Mouse (Mus musculus): Measurements from ENCODE around the gene Chd2. TPM values are rescaled to one million over a fixed set of nuclear protein-coding genes. Genes with fewer than 3 reads are reported as not detected.

Gene Chd2
- polyA plus RNA-seq, 1 experiment from 2014 or later: 45.1 TPM

DNA sequence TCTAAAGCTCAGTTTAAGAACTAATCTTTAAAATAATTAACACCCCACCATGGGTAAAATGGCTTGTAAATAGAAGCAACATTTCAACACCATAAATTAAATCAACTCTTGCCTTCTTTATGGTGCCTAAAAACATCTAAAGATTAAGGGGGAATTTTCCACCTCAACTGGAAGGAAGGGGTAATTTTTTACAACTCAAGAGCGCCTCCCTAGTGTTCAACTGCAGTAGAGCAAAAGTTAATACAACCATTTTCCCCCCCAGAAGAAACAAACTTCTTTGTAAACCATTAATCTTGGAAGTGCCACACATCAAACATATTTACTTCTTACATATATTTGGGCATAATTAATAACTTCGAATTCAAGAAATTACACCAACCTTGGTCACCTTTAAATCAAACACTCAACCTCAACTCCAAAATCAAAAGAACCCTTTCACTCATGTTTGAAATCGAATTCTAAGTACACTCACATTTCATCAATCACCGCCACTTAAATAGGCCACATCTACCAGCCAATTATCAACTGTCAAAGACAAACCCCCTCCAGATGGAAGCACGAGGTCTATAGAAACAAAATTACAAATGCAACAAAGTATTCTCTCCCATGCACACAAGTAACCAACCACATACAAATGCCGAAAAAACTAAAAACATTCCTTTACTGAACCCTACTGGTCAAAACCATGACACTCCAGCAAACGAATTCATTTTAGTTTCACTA lies 662 bp upstream of the Chd2 start:
- Histone ChIP-seq H3K36me3 (replicated peaks) (peaks cover 53% of the 10 kb centered on the region), H3K4me1 (peaks cover 14% of the 10 kb centered on the region), H3K4me3 (peak overlapping the region; percentile 60), H3K27me3 (ENCODE audit: poor library complexity, severe bottlenecking) (no peaks in the 10 kb centered on the region), H3K9me3 (no peaks in the 10 kb centered on the region), H3K27ac (peak overlapping the region; percentile 96)
- peak; percentile 8 for DNase-seq (ENCODE audit: extremely low spot score, low spot score)
- WGBS: 81% methylated on average over 7 of the region's 7 CpGs

DNA sequence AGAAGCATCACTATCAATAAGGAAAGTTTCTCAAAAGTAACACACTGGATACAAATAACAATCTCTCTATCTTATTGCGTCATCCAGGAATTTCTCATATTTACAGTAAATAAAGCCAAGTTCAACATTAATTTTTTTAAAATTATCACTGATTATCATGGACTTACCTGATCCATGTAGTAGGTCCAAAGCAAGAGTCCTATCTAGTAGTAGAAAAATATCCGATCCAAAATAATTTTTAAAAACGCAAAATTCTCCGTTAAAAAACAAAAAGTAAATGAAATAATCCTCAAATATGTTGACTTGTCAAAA lies 595 bp downstream of the Chd2 start:
- under 1% methylated on average over 4 of the region's 4 CpGs for WGBS
- H3K27ac ChIP-seq: peak overlapping the region; percentile 96
- H3K36me3 ChIP-seq (replicated peaks): peaks cover 40% of the 10 kb centered on the region
- no peak for DNase-seq (ENCODE audit: extremely low spot score, low spot score)
- H3K27me3 ChIP-seq (ENCODE audit: poor library complexity, severe bottlenecking): no peaks in the 10 kb centered on the region
- peak overlapping the region; percentile 60 for H3K4me3 ChIP-seq
- H3K9me3 ChIP-seq: no peaks in the 10 kb centered on the region
- peaks cover 18% of the 10 kb centered on the region for H3K4me1 ChIP-seq

DNA sequence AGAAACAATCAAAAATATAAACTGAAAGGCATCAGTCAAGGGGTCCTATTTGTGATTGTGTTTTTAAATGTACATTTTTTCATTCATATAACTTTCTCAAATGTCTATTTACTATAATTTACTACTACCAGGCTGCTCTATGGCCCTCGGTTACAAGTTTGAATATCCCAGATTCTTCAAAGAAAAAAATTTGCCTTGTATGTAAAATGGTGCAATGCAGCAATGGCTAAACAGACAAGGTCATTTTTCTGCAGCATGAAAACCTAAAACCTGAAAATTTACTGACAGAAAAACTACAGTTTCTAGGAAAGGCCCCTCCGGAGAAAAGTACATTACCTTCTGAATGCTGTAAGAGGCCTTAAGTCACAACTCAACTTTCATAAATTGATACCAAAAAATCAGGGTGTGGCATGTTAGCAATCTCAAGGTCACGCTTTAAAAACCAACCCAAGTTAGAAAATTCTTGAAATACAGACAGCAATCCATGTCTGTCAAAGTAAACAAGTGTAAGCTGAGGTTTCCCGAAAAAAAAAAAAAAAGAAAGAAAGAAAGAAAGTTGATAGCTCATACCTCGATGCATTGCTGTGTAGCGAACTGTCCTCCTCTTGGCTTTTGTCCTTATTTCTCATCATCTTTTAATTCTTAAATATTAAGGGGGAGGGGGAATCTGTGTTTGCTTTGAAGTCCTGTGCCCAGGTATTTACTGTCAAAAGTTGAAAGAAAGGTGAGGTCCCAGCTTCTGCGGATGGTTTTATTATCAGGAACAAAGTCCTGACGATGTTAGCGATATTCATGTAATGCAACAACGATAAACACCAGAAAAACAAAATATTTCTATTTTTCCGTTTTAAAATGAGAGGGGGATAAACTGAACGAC lies 1.2 kb downstream of the Chd2 start:
- peak; percentile 13 for DNase-seq (ENCODE audit: extremely low spot score, low spot score)
- Histone ChIP-seq H3K27me3 (ENCODE audit: poor library complexity, severe bottlenecking) (no peaks in the 10 kb centered on the region), H3K36me3 (replicated peaks) (peaks cover 37% of the 10 kb centered on the region), H3K4me3 (peak overlapping the region; percentile 60), H3K27ac (peak overlapping the region; percentile 96), H3K4me1 (peaks cover 24% of the 10 kb centered on the region), H3K9me3 (no peaks in the 10 kb centered on the region)
- WGBS: 5% methylated on average over 12 of the region's 12 CpGs

DNA sequence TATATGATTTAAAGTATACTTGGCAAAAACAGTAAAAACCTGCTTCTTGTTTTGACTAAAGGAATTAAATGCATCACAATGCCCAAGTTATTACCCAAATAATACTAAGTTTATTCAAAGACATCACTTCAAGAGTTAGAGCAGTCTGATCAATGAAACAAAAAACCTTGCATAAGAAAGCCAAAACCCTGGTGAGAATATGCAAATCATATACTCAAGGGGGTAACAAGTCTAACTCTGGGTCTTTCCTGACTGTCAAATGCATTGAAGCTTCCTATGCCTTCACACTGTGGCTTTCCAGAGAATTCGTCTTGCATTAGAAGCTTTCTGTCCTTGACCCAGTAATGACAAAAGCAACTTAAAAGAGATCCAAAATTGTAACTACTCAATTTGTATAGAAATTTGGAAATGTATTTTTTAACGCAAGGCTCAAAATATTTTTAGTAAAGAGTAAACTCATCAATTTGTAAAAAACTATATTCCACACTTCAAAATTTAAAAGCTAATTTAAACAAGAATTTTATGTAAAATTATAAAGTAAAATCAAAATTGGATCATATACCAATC lies 2.4 kb downstream of the Chd2 start:
- H3K27ac ChIP-seq: peak overlapping the region; percentile 96
- DNase-seq (ENCODE audit: extremely low spot score, low spot score): no peak
- WGBS: 32% methylated on average over 2 of the region's 2 CpGs
- H3K9me3 ChIP-seq: no peaks in the 10 kb centered on the region
- peak overlapping the region; percentile 60 for H3K4me3 ChIP-seq
- H3K27me3 ChIP-seq (ENCODE audit: poor library complexity, severe bottlenecking): no peaks in the 10 kb centered on the region
- H3K4me1 ChIP-seq: peaks cover 34% of the 10 kb centered on the region
- H3K36me3 ChIP-seq (replicated peaks): peaks cover 32% of the 10 kb centered on the region

DNA sequence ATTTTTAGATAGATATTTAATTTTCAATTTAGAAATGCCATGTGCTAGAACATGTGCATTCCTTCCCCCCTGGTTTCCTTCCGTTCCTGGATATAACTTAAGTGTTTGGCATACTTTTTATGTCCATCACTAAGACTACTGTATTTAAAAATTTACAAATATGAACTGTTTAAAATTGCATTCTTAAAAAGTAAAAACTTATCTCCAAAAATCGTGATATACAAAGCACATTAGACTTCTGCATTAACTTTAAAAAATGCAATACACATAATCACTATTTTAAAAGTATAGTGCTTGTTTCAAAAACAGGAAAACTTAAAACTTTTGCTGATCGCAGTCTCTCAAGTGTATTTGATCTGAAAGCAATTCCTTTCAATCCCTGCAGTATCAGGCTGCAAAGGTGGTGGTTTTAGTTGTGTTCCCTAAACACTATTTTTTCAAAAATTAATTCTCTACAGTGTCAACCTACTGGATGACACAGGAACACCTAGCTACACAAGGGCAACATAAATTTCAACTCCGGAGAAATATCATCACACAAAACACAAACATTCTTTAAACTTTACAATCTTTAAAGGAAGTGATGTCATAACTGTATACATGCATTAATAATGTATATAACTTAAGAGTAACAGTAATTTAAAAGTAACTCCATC lies 3.1 kb downstream of the Chd2 start:
- no peak for DNase-seq (ENCODE audit: extremely low spot score, low spot score)
- Histone ChIP-seq H3K27ac (peak overlapping the region; percentile 96), H3K4me1 (peaks cover 40% of the 10 kb centered on the region), H3K9me3 (no peaks in the 10 kb centered on the region), H3K4me3 (peak overlapping the region; percentile 60), H3K27me3 (ENCODE audit: poor library complexity, severe bottlenecking) (no peaks in the 10 kb centered on the region), H3K36me3 (replicated peaks) (peaks cover 32% of the 10 kb centered on the region)
- WGBS: 23% methylated on average over 4 of the region's 4 CpGs

DNA sequence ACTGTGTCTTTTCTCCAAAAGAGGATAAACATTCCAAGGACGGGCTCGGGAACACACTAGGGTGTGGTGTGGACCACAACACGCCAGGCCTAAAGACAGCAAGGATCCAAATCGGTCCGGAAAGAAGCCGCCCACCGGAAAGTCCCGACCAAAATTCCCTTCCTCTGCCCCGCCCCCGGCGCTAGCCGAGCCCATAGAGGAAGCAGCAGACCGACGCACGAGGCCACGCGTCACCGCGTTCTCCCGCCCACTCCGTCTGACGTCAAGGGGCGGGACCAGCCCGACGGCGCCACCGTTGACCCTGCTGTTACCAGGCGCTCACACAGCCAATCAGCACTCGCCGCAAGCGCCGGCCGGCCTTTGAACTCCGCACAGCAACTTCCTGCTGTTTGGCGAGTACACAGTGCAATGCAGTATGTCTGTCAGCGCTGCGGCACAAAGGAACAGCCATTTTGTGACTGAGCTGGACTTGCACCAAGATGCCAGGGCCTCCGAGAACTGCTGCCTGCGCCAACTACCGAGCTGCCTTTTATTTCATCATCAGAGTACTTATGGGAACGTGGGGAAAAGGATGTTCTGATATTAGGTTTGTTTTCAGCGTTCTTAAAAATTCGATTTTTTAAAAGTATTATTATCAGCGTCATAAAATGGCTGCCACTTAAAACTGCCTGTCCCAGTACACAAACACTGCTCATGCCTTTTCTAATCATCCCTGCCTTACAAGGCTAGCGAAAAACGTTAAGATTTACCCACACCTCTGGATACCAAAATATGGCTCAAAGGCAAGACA lies 3.8 kb downstream of the Chd2 start:
- peak overlapping the region; percentile 96 for H3K27ac ChIP-seq
- WGBS: under 1% methylated on average over 46 of the region's 46 CpGs
- H3K27me3 ChIP-seq (ENCODE audit: poor library complexity, severe bottlenecking): no peaks in the 10 kb centered on the region
- H3K9me3 ChIP-seq: no peaks in the 10 kb centered on the region
- peaks cover 32% of the 10 kb centered on the region for H3K36me3 ChIP-seq (replicated peaks)
- peaks cover 47% of the 10 kb centered on the region for H3K4me1 ChIP-seq
- peak overlapping the region; percentile 60 for H3K4me3 ChIP-seq
- DNase-seq (ENCODE audit: extremely low spot score, low spot score): peak; percentile 100

DNA sequence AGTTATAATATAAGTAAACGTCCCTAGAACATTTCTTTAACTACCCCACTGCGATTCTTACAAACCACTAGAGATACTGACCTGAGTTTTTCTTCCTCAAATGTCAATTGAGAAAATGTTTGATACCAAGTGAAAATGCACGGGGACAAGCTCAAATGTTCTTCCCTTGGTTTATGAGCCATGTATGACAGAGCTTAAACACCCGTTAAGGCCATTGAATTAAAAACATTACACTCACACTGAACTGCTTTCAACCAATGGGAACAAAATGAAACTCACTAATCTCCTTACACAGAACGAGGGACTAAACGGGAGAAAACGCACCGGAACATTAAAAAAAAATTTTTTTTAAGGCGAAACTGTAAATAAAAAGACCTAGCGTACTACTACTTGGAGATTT lies 4.4 kb downstream of the Chd2 start:
- Histone ChIP-seq H3K4me3 (peak overlapping the region; percentile 60), H3K27me3 (ENCODE audit: poor library complexity, severe bottlenecking) (no peaks in the 10 kb centered on the region), H3K9me3 (no peaks in the 10 kb centered on the region), H3K27ac (peak overlapping the region; percentile 96), H3K4me1 (peaks cover 49% of the 10 kb centered on the region), H3K36me3 (replicated peaks) (peaks cover 27% of the 10 kb centered on the region)
- WGBS: 29% methylated on average over 10 of the region's 10 CpGs
- DNase-seq (ENCODE audit: extremely low spot score, low spot score): no peak

DNA sequence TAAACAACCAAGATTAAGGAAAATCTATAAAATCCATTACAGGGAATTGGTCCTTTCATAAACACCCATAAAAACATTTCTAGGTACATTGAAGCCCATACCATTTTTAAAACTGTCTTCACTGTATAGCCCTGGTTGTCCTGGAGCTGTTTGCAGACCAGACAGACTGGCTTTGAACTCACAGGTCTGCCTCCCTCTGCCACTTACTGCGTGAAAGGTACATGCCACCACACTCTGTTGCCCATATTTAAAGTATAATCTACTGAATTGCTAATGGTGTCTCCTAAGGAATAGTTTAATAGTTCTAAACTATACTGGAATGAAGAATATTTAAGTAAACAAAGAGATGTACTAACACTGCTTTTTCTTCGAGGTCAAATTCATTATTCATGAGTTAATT lies 5.1 kb downstream of the Chd2 start:
- peaks cover 52% of the 10 kb centered on the region for H3K4me1 ChIP-seq
- 88% methylated on average over 2 of the region's 2 CpGs for WGBS
- peak overlapping the region; percentile 60 for H3K4me3 ChIP-seq
- H3K27ac ChIP-seq: peak overlapping the region; percentile 96
- H3K36me3 ChIP-seq (replicated peaks): peaks cover 28% of the 10 kb centered on the region
- no peaks in the 10 kb centered on the region for H3K27me3 ChIP-seq (ENCODE audit: poor library complexity, severe bottlenecking)
- no peak for DNase-seq (ENCODE audit: extremely low spot score, low spot score)
- H3K9me3 ChIP-seq: no peaks in the 10 kb centered on the region

DNA sequence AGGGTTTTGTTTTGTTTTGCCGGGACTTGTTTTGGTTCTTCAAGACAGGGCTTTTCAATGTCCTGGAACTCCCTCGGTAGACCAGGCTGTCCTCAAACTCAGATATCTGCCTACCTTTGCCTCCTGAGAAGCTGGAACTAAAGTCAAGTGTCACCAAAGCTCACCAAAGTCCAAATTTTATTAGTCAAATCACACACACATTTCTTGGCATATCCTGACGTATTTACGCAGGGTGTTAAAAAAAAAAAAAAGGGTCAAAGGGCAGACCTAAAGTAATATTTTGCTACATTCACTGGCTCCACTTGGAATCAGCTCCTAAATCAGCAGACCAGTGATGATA lies 5.8 kb downstream of the Chd2 start:
- DNase-seq (ENCODE audit: extremely low spot score, low spot score): no peak
- H3K4me3 ChIP-seq: no peak overlapping the region
- peaks cover 35% of the 10 kb centered on the region for H3K36me3 ChIP-seq (replicated peaks)
- no peaks in the 10 kb centered on the region for H3K27me3 ChIP-seq (ENCODE audit: poor library complexity, severe bottlenecking)
- peaks cover 52% of the 10 kb centered on the region for H3K4me1 ChIP-seq
- WGBS: 84% methylated on average over 4 of the region's 4 CpGs
- H3K9me3 ChIP-seq: no peaks in the 10 kb centered on the region
- H3K27ac ChIP-seq: no peak overlapping the region

DNA sequence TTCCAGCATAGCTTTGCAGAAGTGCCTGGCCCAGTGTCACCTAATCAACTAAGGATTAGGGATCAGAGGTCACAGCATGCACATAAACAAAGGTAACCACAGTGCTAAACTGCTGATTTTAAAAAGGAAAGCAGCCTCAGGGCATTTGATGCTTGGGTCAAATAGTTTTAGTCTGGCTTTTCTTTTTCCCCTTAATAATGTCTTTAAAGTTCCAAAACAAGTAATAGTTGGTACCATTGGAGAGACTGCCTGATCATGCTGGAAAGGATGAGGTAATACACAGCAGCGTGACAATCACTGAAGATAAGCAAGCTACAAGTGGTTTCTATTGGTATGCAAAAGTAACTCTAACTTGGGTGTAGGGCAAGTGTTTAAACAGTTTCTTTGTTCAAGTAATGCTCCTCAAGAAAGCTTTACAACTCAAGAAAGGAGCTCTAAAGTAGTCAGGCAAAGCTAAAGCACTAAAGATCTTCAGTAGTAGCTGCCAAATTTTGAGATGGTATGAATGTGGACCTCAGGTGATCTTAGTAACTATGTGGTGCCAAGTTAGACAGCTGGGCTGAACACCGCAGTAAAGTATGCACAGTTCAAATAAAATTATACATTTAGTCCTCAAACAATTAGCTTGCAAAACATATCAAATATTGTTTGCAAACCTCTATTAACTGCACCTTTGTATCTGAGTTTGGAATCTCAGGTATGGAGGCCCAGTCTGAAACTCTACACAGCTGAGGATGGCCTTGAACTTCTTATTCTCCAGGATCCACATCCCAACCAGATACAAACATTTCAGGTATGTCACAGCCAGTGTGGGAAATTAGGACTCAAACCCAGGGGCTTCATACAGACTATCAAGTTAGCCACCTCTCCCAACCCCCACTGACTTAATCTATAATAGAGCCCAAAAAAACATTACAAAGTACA lies 6.4 kb downstream of the Chd2 start:
- Histone ChIP-seq H3K27ac (no peak overlapping the region), H3K4me3 (no peak overlapping the region), H3K9me3 (no peaks in the 10 kb centered on the region), H3K27me3 (ENCODE audit: poor library complexity, severe bottlenecking) (no peaks in the 10 kb centered on the region), H3K36me3 (replicated peaks) (peaks cover 42% of the 10 kb centered on the region), H3K4me1 (peaks cover 52% of the 10 kb centered on the region)
- WGBS: 83% methylated on average over 2 of the region's 2 CpGs
- no peak for DNase-seq (ENCODE audit: extremely low spot score, low spot score)

DNA sequence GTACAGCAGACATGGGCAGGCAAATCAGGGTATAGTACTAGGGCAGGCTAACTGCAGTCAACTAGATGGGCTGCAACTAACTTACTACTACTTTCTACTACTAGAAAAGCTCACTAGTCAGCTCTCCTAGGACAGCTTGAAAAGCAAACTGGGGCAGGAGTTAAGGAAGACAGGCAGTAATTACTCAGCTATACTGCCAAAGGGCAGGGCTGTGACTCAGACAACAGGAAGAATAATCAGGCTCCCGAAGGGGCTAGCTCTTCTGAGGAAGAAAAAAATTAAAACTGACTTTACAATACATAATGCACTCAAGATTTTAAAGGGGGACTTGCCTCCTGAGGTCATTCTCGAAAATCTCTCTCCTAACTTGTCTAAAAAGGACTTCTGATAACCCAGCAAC lies 8.2 kb downstream of the Chd2 start:
- 81% methylated on average over 2 of the region's 2 CpGs for WGBS
- peak overlapping the region; percentile 51; the same call in 1 of the 2 replicates for H3K27ac ChIP-seq

More for the DNA sequence above, 8.2 kb downstream of the Chd2 start:
- Histone ChIP-seq H3K4me1 (peaks cover 49% of the 10 kb centered on the region), H3K27me3 (ENCODE audit: poor library complexity, severe bottlenecking) (no peaks in the 10 kb centered on the region), H3K9me3 (no peaks in the 10 kb centered on the region), H3K4me3 (no peak overlapping the region), H3K36me3 (replicated peaks) (peaks cover 58% of the 10 kb centered on the region)
- no peak for DNase-seq (ENCODE audit: extremely low spot score, low spot score)

Data from forebrain, embryonic 10.5 days (tissue).